Mouse (Mus musculus) layer of hippocampus, postnatal 14 days (tissue): ENCODE measurements around the gene Tnrc6b. TPM values are rescaled to one million over a fixed set of nuclear protein-coding genes. Genes with fewer than 3 reads are reported as not detected.
A peak's percentile ranks its signal among the peaks of the same experiment; 100 is the strongest.
"Not testable (repeated sequence)": the region's sequence is repeated elsewhere in the genome, so short reads cannot be mapped to it uniquely, and the experiment has no call there.

Experiments used
- DNase-seq, 2 experiments: peaks; one replicate each; pipeline ENCODE4 v3.0.0; 2021 to 2022; ENCODE audit warnings: low spot score in 2 of 2, mixed read lengths in 1 of 2
- total RNA-seq, 2 experiments: library from RNA; stranded (reverse); gene quantifications; 2 replicates each; pipeline ENCODE4 v1.2.3; 2021

Tnrc6b gene
- total RNA-seq, 2 experiments from 2014 or later, result 110 to 128 TPM

DNA sequence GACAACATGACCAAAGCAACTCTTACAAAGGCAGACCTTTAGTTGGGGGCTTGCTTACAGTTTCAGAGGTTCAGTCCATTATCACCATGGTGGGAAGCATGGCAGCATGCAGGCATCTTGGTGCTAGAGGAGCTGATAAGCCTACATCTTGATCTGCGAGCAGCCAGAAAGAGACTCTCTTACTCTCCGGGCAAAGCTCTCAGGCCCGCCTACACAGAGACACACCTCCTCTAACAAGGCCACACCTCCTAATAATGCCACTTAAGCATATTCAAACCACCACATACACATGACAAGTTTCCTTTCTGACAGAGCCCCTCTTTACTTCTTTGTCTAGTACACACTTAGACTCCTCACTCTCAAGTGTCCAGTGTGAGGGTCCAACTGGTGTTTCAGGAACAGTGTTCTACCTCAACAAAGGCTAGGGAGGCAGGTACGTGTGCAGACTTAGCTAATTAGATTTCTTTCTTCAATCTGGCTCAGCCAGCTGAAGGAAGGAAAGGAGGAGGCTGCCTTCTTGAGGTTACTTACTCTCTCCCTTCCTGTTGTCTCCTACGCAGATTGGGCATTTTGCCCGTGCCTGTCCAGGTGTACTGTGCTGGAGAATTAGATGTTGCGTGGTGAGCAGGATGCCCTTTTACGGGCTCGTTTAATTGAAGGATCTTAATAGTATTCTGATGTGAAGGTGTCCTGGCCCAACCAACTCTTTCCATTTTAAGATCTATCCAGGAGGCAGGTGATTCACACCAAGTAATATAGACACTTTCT lies 128.7 kb downstream of the Tnrc6b start:
- DNase-seq, result no peak

GRCm38 (mm10) chr15:80844262-80844661 lies 133.1 kb downstream of the Tnrc6b start:
- DNase-seq, result no peak

- DNase-seq, result no peak
These were observed 133.8 kb downstream of the Tnrc6b start for GRCm38 (mm10) chr15:80844926-80845325.

DNA sequence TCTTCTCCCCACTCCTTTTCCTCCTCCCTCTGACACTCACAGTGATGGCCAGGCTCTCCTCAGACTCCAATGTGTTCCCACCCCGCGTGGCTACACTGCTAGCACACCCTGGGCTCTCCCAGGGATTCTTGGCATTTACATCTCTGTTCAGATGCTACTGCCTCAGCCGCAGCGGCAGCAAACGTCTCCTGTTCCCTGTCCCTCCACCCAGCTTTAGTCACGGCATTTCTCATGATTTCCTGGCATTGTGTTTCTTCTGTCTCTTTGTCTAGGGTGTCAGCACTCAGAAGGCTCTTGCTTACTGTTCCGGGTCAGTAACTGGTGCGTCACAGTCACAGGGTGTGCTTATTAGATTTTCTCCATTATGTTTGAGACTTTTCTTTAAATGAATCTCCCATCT lies 138.9 kb downstream of the Tnrc6b start:
- no peak for DNase-seq

DNA sequence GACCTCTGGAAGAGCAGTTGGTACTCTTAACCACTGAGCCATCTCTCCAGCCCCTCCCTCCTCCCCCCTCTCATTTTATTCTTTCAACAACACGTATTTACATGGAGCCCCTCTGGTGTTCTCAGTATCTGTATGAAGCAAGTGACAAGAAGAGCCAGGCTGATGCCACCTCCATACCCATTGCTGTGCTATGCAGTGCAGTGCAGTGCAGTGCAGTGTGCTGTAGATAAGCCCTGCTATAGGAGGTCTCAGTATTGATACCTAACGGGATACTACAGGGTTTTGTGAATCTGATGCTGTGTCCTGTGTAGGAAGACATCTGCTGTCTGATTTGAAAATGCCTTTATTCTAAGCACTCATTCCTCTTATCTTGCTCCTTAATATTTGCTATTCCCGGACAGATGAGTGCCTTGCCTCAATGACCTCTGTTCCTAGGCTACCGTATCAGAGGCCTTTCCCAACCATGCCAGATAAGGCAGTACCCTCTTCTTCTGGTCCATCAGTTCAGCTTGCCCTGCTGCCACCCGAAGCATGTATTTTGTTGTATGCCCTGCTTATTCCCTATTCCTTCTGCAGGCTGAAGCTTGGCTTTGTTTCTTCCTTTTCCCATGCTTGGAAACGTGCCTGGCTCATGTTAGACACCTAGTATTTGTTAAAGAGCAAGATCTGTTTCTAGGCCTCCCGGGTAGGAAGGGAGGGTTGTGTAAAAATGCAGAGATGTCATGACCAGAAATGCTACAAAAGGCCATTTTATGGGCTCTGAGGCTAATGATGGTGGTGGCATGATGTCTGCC lies 139.8 kb downstream of the Tnrc6b start:
- DNase-seq, result no peak

DNA sequence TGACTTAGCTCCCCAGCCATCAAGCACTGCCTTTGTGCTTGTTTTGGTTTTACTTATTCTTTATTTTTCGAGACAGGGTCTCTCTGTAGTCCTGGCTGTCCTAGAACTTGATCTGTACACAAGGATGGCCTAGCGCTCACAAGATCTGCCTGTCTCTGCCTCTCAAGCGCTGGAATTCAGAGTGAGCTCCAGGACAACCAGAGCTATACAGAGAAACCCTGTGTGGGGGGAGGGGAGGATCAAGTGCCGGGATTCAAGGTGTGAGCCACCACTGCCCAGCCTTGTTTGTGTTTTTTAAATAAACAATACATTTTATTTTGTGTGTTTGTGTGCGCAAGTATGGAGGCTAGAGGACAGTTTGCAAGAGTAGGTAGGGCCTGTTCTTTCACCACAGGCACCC lies 141.0 kb downstream of the Tnrc6b start:
- no peak for DNase-seq

- not testable (repeated sequence) for DNase-seq
These were observed 141.4 kb downstream of the Tnrc6b start for GRCm38 (mm10) chr15:80852527-80852926.

- DNase-seq, result no peak
These were observed 148.3 kb downstream of the Tnrc6b start for GRCm38 (mm10) chr15:80859366-80859765.

- DNase-seq, result no peak
These were observed 150.2 kb downstream of the Tnrc6b start for GRCm38 (mm10) chr15:80861302-80861701.

- DNase-seq, result peak in 1 of 2 experiments; percentile 31
These were observed 150.9 kb downstream of the Tnrc6b start for GRCm38 (mm10) chr15:80862027-80862426.

GRCm38 (mm10) chr15:80868603-80869002 lies 157.5 kb downstream of the Tnrc6b start:
- DNase-seq, result not testable (repeated sequence)

DNA sequence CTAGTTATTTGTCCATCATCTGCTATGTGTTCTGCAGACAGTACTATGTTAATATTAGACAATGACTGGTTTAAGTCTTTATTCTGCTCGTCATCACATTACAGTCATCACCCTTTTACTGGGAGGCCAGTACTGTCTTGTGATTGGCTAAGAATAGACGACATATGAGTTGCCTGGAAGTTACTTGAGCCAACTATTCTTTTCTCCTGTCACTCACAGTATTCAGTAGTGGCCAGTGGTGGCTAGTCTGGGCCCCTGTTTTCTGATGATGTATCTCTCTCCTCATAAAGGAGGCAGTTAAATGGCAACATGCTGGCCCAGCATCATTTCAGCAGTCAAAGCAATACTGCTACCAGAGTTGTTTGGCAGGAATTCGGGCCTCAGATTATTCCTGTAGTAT lies 163.6 kb downstream of the Tnrc6b start:
- no peak for DNase-seq

DNA sequence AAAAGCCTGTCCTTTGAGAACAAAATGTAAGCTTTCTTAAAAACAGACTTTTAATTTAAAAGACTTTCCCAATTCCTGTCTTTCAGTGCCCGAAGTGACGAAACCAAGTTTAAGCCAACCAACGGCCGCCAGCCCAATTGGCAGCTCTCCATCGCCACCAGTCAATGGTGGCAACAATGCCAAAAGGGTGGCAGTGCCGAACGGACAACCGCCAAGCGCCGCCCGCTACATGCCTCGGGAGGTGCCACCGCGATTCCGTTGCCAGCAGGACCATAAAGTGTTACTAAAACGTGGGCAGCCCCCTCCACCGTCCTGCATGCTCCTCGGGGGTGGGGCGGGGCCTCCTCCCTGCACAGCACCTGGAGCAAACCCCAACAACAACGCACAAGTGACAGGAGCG lies 165.1 kb downstream of the Tnrc6b start:
- peak; percentile 26 to 60 for DNase-seq

DNA sequence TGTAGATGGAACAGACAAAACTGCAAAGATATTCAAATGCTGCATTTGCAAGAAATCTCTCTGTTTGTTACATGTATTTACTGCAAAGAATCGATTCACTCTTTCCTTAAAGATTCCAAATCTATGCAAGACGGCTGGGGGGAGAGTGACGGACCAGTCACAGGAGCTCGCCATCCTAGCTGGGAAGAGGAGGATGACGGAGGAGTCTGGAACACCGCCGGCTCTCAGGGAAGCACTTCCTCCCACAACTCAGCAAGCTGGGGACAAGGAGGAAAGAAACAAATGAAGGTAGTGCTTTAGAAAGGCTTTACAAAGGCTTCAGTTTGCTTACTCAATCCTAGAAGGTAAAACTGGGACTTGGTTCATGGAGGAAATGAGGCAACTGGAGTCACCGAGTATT lies 173.0 kb downstream of the Tnrc6b start:
- DNase-seq, result no peak

GRCm38 (mm10) chr15:80886361-80887156 lies 175.4 kb downstream of the Tnrc6b start:
- no peak for DNase-seq

- no peak for DNase-seq
These were observed 181.2 kb downstream of the Tnrc6b start for GRCm38 (mm10) chr15:80892341-80892740.

GRCm38 (mm10) chr15:80896741-80897140 lies 185.6 kb downstream of the Tnrc6b start:
- DNase-seq, result no peak

DNA sequence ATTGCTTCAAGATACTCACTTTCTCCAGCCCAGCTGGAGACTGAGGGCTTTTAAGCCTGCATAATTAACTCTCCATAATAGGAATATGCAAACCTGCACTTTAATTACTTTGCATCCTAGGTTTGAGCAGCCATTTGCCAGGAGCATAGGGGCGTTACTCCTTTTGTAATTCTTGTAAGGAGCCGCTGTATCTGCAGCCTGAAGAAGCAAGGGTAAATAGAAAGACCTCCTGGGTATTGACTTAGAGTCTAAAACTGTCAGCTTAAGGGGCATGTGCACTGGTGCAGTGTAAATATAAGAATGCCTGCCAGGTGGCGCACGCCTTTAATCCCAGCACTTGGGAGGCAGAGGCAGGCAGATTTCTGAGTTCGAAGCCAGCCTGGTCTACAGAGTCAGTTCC lies 186.8 kb downstream of the Tnrc6b start:
- DNase-seq, result no peak

DNA sequence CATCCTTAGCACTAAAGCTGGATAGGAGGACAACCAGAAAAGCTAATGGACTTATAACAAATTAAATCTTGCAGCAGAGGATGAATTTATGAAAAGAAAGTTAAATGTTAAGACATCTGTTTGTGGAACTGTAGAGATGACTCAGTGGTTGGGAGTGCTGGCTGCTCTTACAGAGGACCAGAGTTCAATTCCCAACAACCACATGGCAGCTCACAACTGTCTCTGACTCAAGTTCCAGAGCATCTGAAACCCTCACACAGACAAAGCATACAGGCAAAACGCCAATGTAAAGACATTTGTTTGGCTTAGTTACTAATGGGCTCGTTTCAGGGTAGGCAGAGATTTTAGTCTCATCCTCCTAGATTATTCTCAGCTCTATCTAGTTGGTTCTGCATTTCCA lies 188.7 kb downstream of the Tnrc6b start:
- DNase-seq, result no peak

DNA sequence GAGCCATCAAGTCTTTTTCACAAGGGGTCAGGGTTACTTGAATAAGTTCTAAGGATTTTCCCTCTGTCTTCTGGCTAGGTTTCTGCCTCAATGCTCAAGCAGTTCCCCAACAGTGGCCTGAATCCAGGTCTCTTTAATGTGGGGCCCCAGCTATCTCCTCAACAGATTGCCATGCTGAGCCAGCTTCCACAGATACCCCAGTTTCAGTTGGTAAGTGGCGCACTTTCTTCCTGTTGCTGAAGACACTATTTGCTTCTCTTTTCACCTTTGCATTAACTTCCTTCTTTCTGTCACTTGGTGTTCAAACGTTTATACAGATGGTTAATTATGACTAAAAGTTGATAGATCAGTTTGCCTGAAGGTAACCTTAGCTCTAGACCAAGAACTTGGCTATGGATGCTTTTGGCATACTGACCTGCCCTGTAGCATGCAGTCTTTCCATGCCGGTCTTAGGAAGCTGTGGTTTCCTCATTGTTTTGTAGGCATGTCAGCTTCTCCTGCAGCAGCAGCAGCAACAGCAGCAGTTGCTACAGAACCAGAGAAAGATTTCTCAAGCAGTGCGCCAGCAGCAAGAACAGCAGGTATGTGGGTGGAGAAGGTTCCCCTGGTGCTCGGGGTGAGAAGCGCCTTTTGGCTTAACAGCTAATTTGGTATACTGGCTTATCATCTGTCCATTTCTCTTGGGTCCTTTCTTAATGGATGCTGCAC lies 190.8 kb downstream of the Tnrc6b start:
- no peak for DNase-seq

DNA sequence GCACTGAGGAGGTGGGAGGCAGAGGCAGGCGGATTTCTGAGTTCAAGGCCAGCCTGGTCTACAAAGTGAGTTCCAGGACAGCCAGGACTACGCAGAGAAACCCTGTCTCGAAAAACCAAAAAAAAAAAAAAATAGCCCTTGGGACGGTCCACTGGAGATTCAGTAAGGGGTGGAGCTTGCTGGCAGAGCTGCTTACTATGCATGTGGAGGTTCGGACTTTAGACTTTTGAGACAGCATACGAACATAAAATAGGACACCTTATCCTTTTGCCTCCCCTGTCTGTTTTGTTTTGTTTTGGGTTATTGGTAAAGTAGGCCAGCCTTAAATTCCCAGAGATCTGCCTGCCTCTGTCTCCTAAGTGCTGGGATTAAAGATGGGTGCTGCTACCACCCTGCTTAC lies 193.7 kb downstream of the Tnrc6b start:
- DNase-seq, result not testable (repeated sequence)
